Mouse (Mus musculus) lung, postnatal 4 days (tissue): ENCODE data around the gene Gm13078.

Experiments
- DNase-seq, 2 experiments: peaks; one replicate each; pipeline ENCODE4 v3.0.0; 2021

The Gm13078 gene

DNA sequence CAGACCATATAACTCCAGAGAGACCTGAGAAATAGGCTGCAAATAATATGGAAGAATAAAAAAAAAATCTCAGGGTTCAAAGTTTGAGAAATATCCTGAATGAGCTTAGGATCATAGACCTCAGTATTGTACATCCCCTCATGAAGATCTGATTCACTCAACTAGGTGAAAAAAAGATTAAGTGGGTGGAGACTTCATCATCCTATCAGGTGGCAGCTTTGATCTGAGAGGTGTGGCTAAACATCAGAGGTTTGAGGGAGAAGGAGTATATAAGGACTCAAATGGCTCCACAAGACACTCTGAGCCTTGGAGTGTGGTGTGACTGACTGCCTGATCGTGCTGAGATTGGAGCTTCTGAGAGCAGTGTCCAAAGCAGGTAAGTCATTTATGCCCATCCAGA is at the start of gene Gm13078:
Gene Gm13078 (plus strand): TSS at position 301 of the 400 bp plus-strand sequence.
- no peak for DNase-seq

DNA sequence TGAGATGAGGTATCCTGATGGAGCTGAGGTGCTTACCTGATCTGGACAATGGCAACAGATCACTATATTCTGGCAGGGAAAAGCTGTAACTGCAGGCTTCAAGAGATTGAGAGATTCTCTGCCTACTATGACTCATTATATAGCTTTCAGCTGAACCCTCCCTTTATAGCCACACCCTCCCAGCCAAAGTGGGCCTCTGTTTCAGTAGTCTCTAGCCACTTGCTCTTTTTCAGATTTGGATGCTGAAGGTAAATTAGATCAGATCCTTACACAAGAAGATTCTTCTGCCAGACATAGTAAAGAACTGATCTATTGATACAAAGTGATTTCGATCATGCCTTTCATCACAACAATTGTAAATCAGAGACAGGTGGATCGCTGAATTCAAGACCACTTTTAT is 16.6 kb upstream of the Gm13078 start, which contains the start of gene Gm13089:
Gene Gm13089 (minus strand): TSS at position 101 of the 400 bp plus-strand sequence.
- no peak for DNase-seq
